Mouse (Mus musculus) lung, embryonic 15.5 days (tissue): ENCODE data around the gene Gm45208. TPM values are rescaled to one million over a fixed set of nuclear protein-coding genes. Genes with fewer than 3 reads are reported as not detected.
"Not testable (repeated sequence)": the region's sequence is repeated elsewhere in the genome, so short reads cannot be mapped to it uniquely, and the experiment has no call there.

ENCODE experiments used
- ATAC-seq: fragments of 200-750 bp; cut with Nextera tagmentation; 2 replicates; pipeline ENCODE4 v1.8.0; 2017; ENCODE audit warnings: moderate number of reproducible peaks, borderline replicate concordance; ENCODE audit not compliant: low FRiP score, low TSS enrichment; ENCODE audit errors: extremely low read depth
- H3K27ac ChIP-seq: fragments of 300-500 bp; sonication (generic); 2 replicates; pipeline ENCODE4 v1.5.1; 2015; ENCODE audit warnings: moderate library complexity, mild to moderate bottlenecking, inconsistent platforms
- H3K27me3 ChIP-seq: fragments of 300-500 bp; sonication (generic); 2 replicates; pipeline ENCODE4 v1.6.1; 2015; ENCODE audit warnings: inconsistent platforms
- H3K36me3 ChIP-seq: fragments of 300-500 bp; sonication (generic); 2 replicates; pipeline ENCODE4 v1.6.1; 2015; ENCODE audit warnings: inconsistent platforms
- H3K4me1 ChIP-seq: fragments of 300-500 bp; sonication (generic); 2 replicates; pipeline ENCODE4 v1.6.1; 2015; ENCODE audit warnings: inconsistent platforms
- H3K4me2 ChIP-seq: fragments of 300-500 bp; sonication (generic); 2 replicates; pipeline ENCODE4 v1.6.1; 2015; ENCODE audit warnings: inconsistent platforms, mild to moderate bottlenecking, moderate library complexity
- H3K4me3 ChIP-seq: fragments of 300-500 bp; sonication (generic); 2 replicates; pipeline ENCODE4 v1.5.1; 2015; ENCODE audit warnings: mild to moderate bottlenecking, inconsistent platforms
- H3K9ac ChIP-seq: fragments of 300-500 bp; sonication (generic); 2 replicates; pipeline ENCODE4 v1.6.1; 2015; ENCODE audit warnings: inconsistent platforms
- H3K9me3 ChIP-seq: fragments of 300-500 bp; sonication (generic); 2 replicates; pipeline ENCODE4 v1.6.1; 2016; ENCODE audit warnings: inconsistent platforms
- WGBS: fragments of 180-500 bp; shearing (Covaris S2); methylation state at CpG from one replicate; pipeline ENCODE4 v1.1.7; 2015; 5-methylcytosine and 5-hydroxymethylcytosine counted together
- polyA plus RNA-seq: library from polyadenylated mRNA; unstranded; fragments of >200 nt; fragmentation: Nextera tagmentation; extraction: Ambion mirVana; gene quantifications from 2 replicates; pipeline ENCODE4 v1.2.1, GENCODE M21; 2015

The Gm45208 gene
- polyA plus RNA-seq, 1 experiment from 2014 or later = not detected

GRCm38 (mm10) chrX:7728215-7728921, 6.3 kb downstream of the Gm45208 start, which contains the start of gene Praf2:
TSS of gene Praf2 (plus strand) at chrX:7728439.
- ATAC-seq = peak; percentile 91
- 11% methylated on average over 42 of the region's 42 CpGs for WGBS
- peaks cover 6% of the 10 kb centered on the region for H3K4me1 ChIP-seq
- H3K4me3 ChIP-seq = peak within 1 kb of the TSS; percentile 52
- H3K4me2 ChIP-seq = peak within 1 kb of the TSS; percentile 54
- H3K9ac ChIP-seq = peak within 1 kb of the TSS; percentile 54
- 0 out of 2 replicates have a peak, but pooled peaks cover 3% of the 10 kb centered on the region for H3K36me3 ChIP-seq
- no peaks in the 10 kb centered on the region for H3K9me3 ChIP-seq
- no peaks in the 10 kb centered on the region for H3K27me3 ChIP-seq
- H3K27ac ChIP-seq = peak within 1 kb of the TSS; percentile 59

- peak overlapping the region; percentile 54 for H3K9ac ChIP-seq
- H3K27ac ChIP-seq = no peak overlapping the region
- WGBS = 24% methylated on average over 4 of the region's 4 CpGs
- peak overlapping the region; percentile 52 for H3K4me3 ChIP-seq
- H3K36me3 ChIP-seq = 0 out of 2 replicates have a peak, but pooled peaks cover 3% of the 10 kb centered on the region
- H3K4me2 ChIP-seq = peak overlapping the region; percentile 54
- H3K4me1 ChIP-seq = peaks cover 6% of the 10 kb centered on the region; the same call in 1 of the 2 replicates
- peak; percentile 25; the same call in 1 of the 2 replicates for ATAC-seq
- no peaks in the 10 kb centered on the region for H3K9me3 ChIP-seq
- H3K27me3 ChIP-seq = no peaks in the 10 kb centered on the region
These were observed 6.8 kb downstream of the Gm45208 start for GRCm38 (mm10) chrX:7728922-7729265.

GRCm38 (mm10) chrX:7733571-7734156, 11.6 kb downstream of the Gm45208 start:
- Histone ChIP-seq H3K4me2 (no peak overlapping the region), H3K27me3 (no peaks in the 10 kb centered on the region), H3K4me1 (no peaks in the 10 kb centered on the region), H3K4me3 (no peak overlapping the region), H3K9me3 (no peaks in the 10 kb centered on the region), H3K9ac (no peak overlapping the region), H3K27ac (no peak overlapping the region), H3K36me3 (no peaks in the 10 kb centered on the region)
- WGBS = 29% methylated on average over 25 of the region's 26 CpGs
- ATAC-seq = no peak

GRCm38 (mm10) chrX:7739336-7740081, 17.5 kb downstream of the Gm45208 start:
- 47% methylated on average over 14 of the region's 14 CpGs for WGBS
- Histone ChIP-seq H3K9me3 (no peaks in the 10 kb centered on the region), H3K9ac (no peak overlapping the region), H3K27ac (peak overlapping the region; percentile 75), H3K4me2 (peak overlapping the region; percentile 41), H3K27me3 (no peaks in the 10 kb centered on the region), H3K4me1 (no peaks in the 10 kb centered on the region), H3K4me3 (peak overlapping the region; percentile 26), H3K36me3 (no peaks in the 10 kb centered on the region)
- ATAC-seq = peak; percentile 66; the same call in 1 of the 2 replicates

GRCm38 (mm10) chrX:7740082-7740819, 18.2 kb downstream of the Gm45208 start:
- Histone ChIP-seq H3K4me2 (peak overlapping the region; percentile 41), H3K9me3 (no peaks in the 10 kb centered on the region), H3K36me3 (no peaks in the 10 kb centered on the region), H3K4me1 (no peaks in the 10 kb centered on the region), H3K27me3 (no peaks in the 10 kb centered on the region), H3K27ac (peak overlapping the region; percentile 75), H3K4me3 (peak overlapping the region; percentile 26), H3K9ac (no peak overlapping the region)
- ATAC-seq = 0 out of 2 replicates have a peak, but pooled peaks have one; percentile 43
- 39% methylated on average over 10 of the region's 10 CpGs for WGBS

- Histone ChIP-seq H3K4me2 (peak overlapping the region; percentile 41), H3K9me3 (no peaks in the 10 kb centered on the region), H3K4me3 (peak overlapping the region; percentile 26), H3K27ac (peak overlapping the region; percentile 75), H3K4me1 (no peaks in the 10 kb centered on the region), H3K27me3 (no peaks in the 10 kb centered on the region), H3K9ac (no peak overlapping the region), H3K36me3 (no peaks in the 10 kb centered on the region)
- no peak for ATAC-seq
- whole genome bisulfite sequencing = 63% methylated on average over 5 of the region's 5 CpGs
These were observed 19.1 kb downstream of the Gm45208 start for GRCm38 (mm10) chrX:7741103-7741502.

- H3K9ac ChIP-seq = no peak overlapping the region
- H3K4me3 ChIP-seq = no peak overlapping the region
- WGBS = 56% methylated on average over 5 of the region's 5 CpGs
- H3K4me2 ChIP-seq = no peak overlapping the region
- no peaks in the 10 kb centered on the region for H3K27me3 ChIP-seq
- no peaks in the 10 kb centered on the region for H3K36me3 ChIP-seq
- no peaks in the 10 kb centered on the region for H3K9me3 ChIP-seq
- no peak overlapping the region for H3K27ac ChIP-seq
- no peak for ATAC-seq
- no peaks in the 10 kb centered on the region for H3K4me1 ChIP-seq
These were observed 21.4 kb downstream of the Gm45208 start for GRCm38 (mm10) chrX:7743470-7743869.

- ATAC-seq = no peak
- Histone ChIP-seq H3K36me3 (no peaks in the 10 kb centered on the region), H3K9ac (no peak overlapping the region), H3K4me1 (0 out of 2 replicates have a peak, but pooled peaks cover 3% of the 10 kb centered on the region), H3K27ac (no peak overlapping the region), H3K9me3 (no peaks in the 10 kb centered on the region), H3K4me3 (no peak overlapping the region), H3K27me3 (no peaks in the 10 kb centered on the region), H3K4me2 (no peak overlapping the region)
- 53% methylated on average over 1 of the region's 1 CpGs for WGBS
These were observed 22.9 kb downstream of the Gm45208 start for GRCm38 (mm10) chrX:7744940-7745339.

- H3K27me3 ChIP-seq = no peaks in the 10 kb centered on the region
- 0 out of 2 replicates have a peak, but pooled peaks cover 6% of the 10 kb centered on the region for H3K4me1 ChIP-seq
- no peaks in the 10 kb centered on the region for H3K9me3 ChIP-seq
- no peak overlapping the region for H3K27ac ChIP-seq
- no peak overlapping the region for H3K4me3 ChIP-seq
- ATAC-seq = no peak
- no peak overlapping the region for H3K9ac ChIP-seq
- no peak overlapping the region for H3K4me2 ChIP-seq
- H3K36me3 ChIP-seq = no peaks in the 10 kb centered on the region
- 66% methylated on average over 8 of the region's 8 CpGs for WGBS
These were observed 23.4 kb downstream of the Gm45208 start for GRCm38 (mm10) chrX:7745429-7745828.

- Histone ChIP-seq H3K27ac (no peak within 1 kb of the TSS), H3K36me3 (no peaks in the 10 kb centered on the region), H3K4me2 (peak within 1 kb of the TSS; percentile 62), H3K4me1 (0 out of 2 replicates have a peak, but pooled peaks cover 6% of the 10 kb centered on the region), H3K9me3 (no peaks in the 10 kb centered on the region), H3K9ac (peak within 1 kb of the TSS; percentile 65), H3K4me3 (peak within 1 kb of the TSS; percentile 61), H3K27me3 (no peaks in the 10 kb centered on the region)
- 7% methylated on average over 55 of the region's 56 CpGs for WGBS
- peak; percentile 86 for ATAC-seq
These were observed 28.5 kb downstream of the Gm45208 start, which contains the start of gene Ccdc120 for GRCm38 (mm10) chrX:7750432-7751116. TSS of gene Ccdc120 (minus strand) at chrX:7750905.

- not testable (repeated sequence) for H3K4me2 ChIP-seq, H3K4me3 ChIP-seq, H3K9me3 ChIP-seq, H3K9ac ChIP-seq, ATAC-seq, H3K27ac ChIP-seq, H3K4me1 ChIP-seq, H3K36me3 ChIP-seq, H3K27me3 ChIP-seq
- WGBS = 17% methylated on average over 3 of the region's 3 CpGs
These were observed 31.6 kb downstream of the Gm45208 start for GRCm38 (mm10) chrX:7753627-7754026.
